Mouse (Mus musculus) kidney, postnatal 25 days (tissue): ENCODE measurements around the gene Col2a1.

Source experiments
- DNase-seq, 2 experiments: peaks; one replicate each; pipeline ENCODE4 v3.0.0; 2021; ENCODE audit warnings: mixed read lengths in 2 of 2

The Col2a1 gene

GRCm38 (mm10) chr15:98003822-98004739 lies at the start of gene Col2a1:
Gene Col2a1, minus strand, starts transcription at chr15:98004695.
- peak in 1 of 2 experiments; percentile 11 for DNase-seq

- DNase-seq, result no peak
Observed at GRCm38 (mm10) chr15:98051685-98052084, 47.2 kb upstream of the Col2a1 start.

DNA sequence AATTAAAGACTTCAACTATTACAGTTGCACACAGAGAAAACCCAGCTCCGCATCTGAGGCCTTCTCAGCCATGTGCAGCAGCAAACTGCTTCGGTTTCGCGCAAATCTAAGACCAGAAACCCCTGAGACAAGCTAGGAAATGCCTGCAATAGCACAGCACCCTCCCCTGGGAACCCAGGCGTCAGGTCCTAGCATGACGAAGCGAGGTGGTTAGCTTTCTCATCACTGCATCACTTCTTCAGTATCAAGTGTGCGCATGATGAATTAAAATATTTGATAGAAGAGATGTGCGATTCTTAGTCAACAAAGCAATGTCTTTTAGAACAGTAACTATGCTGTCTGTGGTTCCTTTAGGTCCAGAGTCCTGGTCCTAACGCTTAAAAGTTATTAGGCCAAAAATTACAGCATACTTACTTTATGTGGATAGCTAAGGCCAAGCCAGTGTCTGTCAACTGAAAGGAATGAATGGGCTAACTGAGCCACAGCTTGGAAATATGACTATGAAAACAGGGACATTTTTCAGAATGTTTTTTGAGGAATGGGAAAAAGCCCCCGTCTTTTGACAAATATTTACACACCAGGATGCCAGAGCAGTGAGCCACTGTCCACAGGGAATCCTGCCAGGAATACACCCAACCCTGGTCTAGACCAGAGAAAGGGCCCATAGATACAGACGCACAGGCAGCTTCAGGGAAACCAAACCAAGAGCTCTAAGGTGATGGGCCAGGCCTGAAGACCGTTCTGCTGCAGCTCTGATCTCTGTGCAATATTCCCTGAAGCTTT lies 44.6 kb upstream of the Col2a1 start:
- DNase-seq, result no peak

GRCm38 (mm10) chr15:98044387-98044786 lies 39.9 kb upstream of the Col2a1 start:
- no peak for DNase-seq

DNA sequence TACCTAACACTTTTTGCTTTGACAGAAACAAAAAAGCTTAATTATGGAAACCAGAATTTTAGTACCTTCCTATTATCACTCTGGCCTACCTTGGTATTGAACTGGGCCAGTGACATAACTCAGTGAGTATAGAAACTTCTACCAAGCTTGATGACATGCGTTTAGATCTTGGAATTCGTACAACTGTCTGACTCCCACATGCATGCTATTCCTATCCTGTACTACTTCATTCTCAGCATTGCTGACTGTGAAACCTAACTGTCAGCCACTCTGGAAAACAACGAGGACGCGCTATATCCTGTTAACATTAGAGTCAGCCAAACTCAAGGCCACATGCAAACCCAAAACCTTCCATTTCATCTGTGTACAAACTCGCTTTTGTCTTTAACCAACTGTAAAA lies 39.5 kb upstream of the Col2a1 start:
- DNase-seq, result no peak

DNA sequence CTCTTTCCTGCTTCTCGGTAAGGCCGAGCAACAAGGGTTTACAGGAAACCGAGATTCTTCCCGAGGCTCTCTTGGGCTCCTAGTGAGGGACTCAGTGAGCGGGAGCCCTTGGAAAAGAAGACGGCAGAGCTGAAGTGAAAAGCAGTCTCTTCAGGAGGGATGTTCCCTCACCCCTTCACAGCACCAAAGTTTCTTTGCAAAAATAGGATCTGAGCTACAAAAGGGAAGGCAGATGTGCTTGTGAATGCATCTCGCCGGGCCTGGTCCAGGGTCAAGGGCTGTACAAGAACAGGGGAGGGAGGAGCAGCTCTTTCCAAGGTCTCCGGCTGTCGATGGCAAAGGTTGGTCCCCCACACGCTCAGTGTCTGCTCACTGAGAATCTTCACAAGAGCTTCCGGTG lies 38.0 kb upstream of the Col2a1 start:
- no peak for DNase-seq

- DNase-seq, result no peak
Observed at GRCm38 (mm10) chr15:98039682-98040081, 35.2 kb upstream of the Col2a1 start.

GRCm38 (mm10) chr15:98036578-98036977 lies 32.1 kb upstream of the Col2a1 start:
- no peak for DNase-seq

GRCm38 (mm10) chr15:98035076-98035755 lies 30.7 kb upstream of the Col2a1 start:
- DNase-seq, result no peak

DNA sequence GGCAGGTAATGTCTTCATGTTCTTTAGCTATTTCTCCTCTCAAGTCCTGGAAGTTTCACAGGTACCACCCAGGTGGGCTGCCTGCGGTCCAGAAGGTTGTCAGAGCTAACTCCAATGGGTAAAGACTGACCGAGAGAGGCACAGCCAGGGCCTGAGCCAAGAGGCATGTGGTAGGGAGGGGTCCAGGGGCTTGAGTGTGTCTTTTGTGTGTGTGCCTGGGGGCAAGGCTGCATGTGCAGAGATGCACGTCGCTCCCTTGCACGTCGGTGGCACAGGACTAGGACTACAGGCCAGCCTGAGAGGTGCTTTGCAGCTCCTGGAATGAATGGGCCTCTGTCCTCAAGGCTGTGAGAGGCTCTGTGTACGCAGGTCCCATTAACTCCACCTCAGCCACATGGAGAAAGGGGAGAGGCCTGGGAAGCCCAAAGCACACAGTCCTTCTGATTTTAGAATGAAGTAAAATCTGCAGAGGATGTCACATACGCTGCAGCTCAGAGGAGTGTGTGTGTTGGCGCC lies 28.8 kb upstream of the Col2a1 start:
- DNase-seq, result no peak

- no peak for DNase-seq
Observed at GRCm38 (mm10) chr15:98029798-98030197, 25.3 kb upstream of the Col2a1 start.

DNA sequence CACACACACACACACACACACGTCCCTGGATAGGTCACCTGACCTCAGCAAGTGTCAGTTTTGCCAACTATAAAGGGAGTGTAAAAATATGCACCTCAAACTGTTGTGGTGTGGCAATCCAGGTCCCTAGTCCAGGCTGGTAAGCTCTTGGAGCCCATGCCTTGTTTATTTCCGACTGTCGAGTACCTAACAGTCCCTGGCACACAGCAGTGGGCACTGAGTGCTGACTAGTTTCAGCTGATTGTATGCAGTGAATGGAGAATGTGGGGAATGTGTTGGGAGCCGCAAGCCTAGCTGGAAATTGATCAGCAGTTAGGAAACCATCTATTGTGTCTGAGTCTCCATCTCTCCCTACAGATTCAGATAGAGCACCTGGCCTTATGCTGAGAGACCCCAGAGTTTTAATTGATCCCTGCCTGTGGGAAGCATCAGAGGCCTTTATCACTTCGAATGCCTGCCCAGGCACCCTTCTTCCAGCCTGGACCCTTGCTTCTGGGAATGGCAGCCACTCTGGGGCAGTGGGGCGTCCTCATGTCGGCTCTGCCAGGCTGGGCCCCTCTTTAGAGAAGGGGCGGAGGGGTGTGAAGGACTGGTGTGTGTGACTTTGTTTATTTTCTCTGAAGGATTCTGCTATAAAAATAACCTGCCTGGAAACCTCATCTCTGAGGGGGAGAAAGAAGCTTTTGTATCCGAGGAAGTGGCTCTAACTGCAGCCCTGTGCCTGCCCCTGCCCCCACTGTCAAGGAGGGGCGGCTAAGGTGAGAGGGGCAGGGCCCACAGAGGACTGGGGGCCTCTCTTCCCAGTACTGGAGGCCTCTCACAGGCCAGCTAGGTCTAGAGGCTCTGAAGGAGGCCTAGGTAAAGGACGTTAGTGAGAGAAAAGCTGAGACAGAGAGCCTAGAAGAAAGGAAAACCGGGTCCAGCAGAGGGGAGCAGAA lies 22.7 kb upstream of the Col2a1 start:
- DNase-seq, result no peak

- DNase-seq, result no peak
Observed at GRCm38 (mm10) chr15:98025611-98026010, 21.1 kb upstream of the Col2a1 start.

GRCm38 (mm10) chr15:98023137-98023536 lies 18.6 kb upstream of the Col2a1 start:
- DNase-seq, result peak; percentile 67 to 84

- DNase-seq, result no peak
Observed at GRCm38 (mm10) chr15:98021886-98022285, 17.4 kb upstream of the Col2a1 start.

GRCm38 (mm10) chr15:98019047-98019446 lies 14.6 kb upstream of the Col2a1 start:
- no peak for DNase-seq

DNA sequence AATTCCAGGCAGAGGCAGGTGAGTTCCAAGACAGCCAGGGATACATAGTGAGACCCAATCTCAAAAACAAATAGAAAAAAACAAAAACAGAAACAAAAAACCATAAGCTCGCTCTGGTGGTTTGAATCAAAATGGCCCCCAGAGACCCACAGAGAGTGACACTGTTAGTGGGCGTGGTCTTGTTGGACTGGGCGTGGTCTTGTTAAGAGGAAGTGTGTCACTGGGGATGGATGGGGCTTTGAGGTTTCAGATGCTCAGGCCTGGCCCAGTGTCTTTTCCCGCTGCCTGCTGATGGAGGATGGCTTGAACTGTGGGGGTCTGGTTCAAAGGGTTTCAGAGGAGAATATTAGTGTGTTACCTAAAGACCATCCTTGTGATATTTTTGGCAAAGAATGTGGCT lies 13.4 kb upstream of the Col2a1 start:
- no peak for DNase-seq

DNA sequence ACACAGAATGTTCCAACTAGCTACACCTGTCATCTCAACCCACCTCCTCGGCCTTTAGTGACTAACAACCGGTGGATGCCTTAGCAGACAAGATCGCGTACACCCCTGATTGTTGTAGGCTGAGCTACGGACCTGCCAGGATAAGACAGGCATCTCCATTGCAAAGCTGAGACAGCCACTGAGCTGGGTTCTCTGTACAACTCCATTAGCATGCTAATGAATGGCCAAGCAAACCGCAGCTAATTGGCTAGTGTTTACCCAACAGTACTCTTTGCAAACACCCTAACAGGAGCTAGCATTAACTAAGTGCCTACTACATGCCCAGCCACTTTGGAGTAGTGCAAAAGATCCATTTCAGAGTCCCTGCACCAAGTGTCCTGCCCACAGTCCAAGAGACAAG lies 8.3 kb upstream of the Col2a1 start:
- no peak for DNase-seq

GRCm38 (mm10) chr15:98005181-98005580 lies 686 bp upstream of the Col2a1 start:
- DNase-seq, result no peak

- no peak for DNase-seq
Observed at GRCm38 (mm10) chr15:98004740-98005159, 255 bp upstream of the Col2a1 start.

- peak in 1 of 2 experiments; percentile 24 for DNase-seq
Observed at GRCm38 (mm10) chr15:98002991-98003821, 1.3 kb downstream of the Col2a1 start.
